Mouse (Mus musculus): ENCODE data around the gene Rnd3. TPM values are rescaled to one million over a fixed set of nuclear protein-coding genes. Genes with fewer than 3 reads are reported as not detected.

The Rnd3 gene
- polyA plus RNA-seq, 1 experiment = 10.5 TPM

GRCm38 (mm10) chr2:51088123-51088453 is 60.8 kb downstream of the Rnd3 start:
- H3K27me3 ChIP-seq (ENCODE audit: control insufficient read depth, insufficient read depth, low read length) = no peaks in the 10 kb centered on the region
- DNase-seq = no peak
- H3K4me1 ChIP-seq (ENCODE audit: control insufficient read depth, insufficient read depth, low read length) = no peaks in the 10 kb centered on the region
- TF ChIP-seq CTCF (IDR thresholded peaks at IDR 0.05; ENCODE audit: borderline replicate concordance, insufficient read depth, low read depth, low read length) (no peak), POLR2A (IDR thresholded peaks at IDR 0.05; ENCODE audit: borderline replicate concordance, insufficient read depth, low read length) (no peak)
- H3K4me3 ChIP-seq (replicated peaks; ENCODE audit: insufficient read depth, low read depth, low read length) = no peak overlapping the region
- WGBS = 76% methylated on average over 3 of the region's 3 CpGs
- H3K27ac ChIP-seq (ENCODE audit: insufficient read depth, low read length) = no peak overlapping the region

- DNase-seq = no peak
- H3K27ac ChIP-seq (ENCODE audit: insufficient read depth, low read length) = no peak overlapping the region
- no peak overlapping the region for H3K4me3 ChIP-seq (replicated peaks; ENCODE audit: insufficient read depth, low read depth, low read length)
- WGBS = 35% methylated on average over 12 of the region's 12 CpGs
- no peaks in the 10 kb centered on the region for H3K4me1 ChIP-seq (ENCODE audit: control insufficient read depth, insufficient read depth, low read length)
- no peaks in the 10 kb centered on the region for H3K27me3 ChIP-seq (ENCODE audit: control insufficient read depth, insufficient read depth, low read length)
- no peak for TF ChIP-seq POLR2A (IDR thresholded peaks at IDR 0.05; ENCODE audit: borderline replicate concordance, insufficient read depth, low read length)
- no peak for TF ChIP-seq CTCF (IDR thresholded peaks at IDR 0.05; ENCODE audit: borderline replicate concordance, insufficient read depth, low read depth, low read length)
Observed at GRCm38 (mm10) chr2:51087307-51088122, 61.4 kb downstream of the Rnd3 start.

- H3K27ac ChIP-seq (ENCODE audit: insufficient read depth, low read length) = no peak overlapping the region
- H3K4me3 ChIP-seq (replicated peaks; ENCODE audit: insufficient read depth, low read depth, low read length) = no peak overlapping the region
- H3K4me1 ChIP-seq (ENCODE audit: control insufficient read depth, insufficient read depth, low read length) = no peaks in the 10 kb centered on the region
- no peaks in the 10 kb centered on the region for H3K27me3 ChIP-seq (ENCODE audit: control insufficient read depth, insufficient read depth, low read length)
- no peak for DNase-seq
- WGBS = 70% methylated on average over 11 of the region's 11 CpGs
- TF ChIP-seq CTCF (IDR thresholded peaks at IDR 0.05; ENCODE audit: borderline replicate concordance, insufficient read depth, low read depth, low read length) = no peak
- no peak for TF ChIP-seq POLR2A (IDR thresholded peaks at IDR 0.05; ENCODE audit: borderline replicate concordance, insufficient read depth, low read length)
Observed at GRCm38 (mm10) chr2:51085155-51085554, 63.8 kb downstream of the Rnd3 start.

GRCm38 (mm10) chr2:51082714-51083351 is 66.1 kb downstream of the Rnd3 start:
- DNase-seq = peak in 1 of 2 experiments; percentile 41
- no peak for TF ChIP-seq POLR2A (IDR thresholded peaks at IDR 0.05; ENCODE audit: borderline replicate concordance, insufficient read depth, low read length)
- H3K27ac ChIP-seq (ENCODE audit: insufficient read depth, low read length) = no peak overlapping the region
- no peak overlapping the region for H3K4me3 ChIP-seq (replicated peaks; ENCODE audit: insufficient read depth, low read depth, low read length)
- no peaks in the 10 kb centered on the region for H3K4me1 ChIP-seq (ENCODE audit: control insufficient read depth, insufficient read depth, low read length)
- WGBS = 47% methylated on average over 13 of the region's 13 CpGs
- no peaks in the 10 kb centered on the region for H3K27me3 ChIP-seq (ENCODE audit: control insufficient read depth, insufficient read depth, low read length)
